Mouse (Mus musculus) heart, postnatal 0 days (tissue): ENCODE measurements around the gene Pdzrn4.

Experiments used
- CTCF ChIP-seq: IDR thresholded peaks from 2 replicates; pipeline ENCODE4 v1.5.1; 2016; ENCODE audit warnings: antibody characterized with exemption, control low read depth, low read depth
- EP300 ChIP-seq: IDR thresholded peaks from 2 replicates; pipeline ENCODE4 v1.6.1; 2016; ENCODE audit warnings: antibody characterized with exemption, low read depth

DNA sequence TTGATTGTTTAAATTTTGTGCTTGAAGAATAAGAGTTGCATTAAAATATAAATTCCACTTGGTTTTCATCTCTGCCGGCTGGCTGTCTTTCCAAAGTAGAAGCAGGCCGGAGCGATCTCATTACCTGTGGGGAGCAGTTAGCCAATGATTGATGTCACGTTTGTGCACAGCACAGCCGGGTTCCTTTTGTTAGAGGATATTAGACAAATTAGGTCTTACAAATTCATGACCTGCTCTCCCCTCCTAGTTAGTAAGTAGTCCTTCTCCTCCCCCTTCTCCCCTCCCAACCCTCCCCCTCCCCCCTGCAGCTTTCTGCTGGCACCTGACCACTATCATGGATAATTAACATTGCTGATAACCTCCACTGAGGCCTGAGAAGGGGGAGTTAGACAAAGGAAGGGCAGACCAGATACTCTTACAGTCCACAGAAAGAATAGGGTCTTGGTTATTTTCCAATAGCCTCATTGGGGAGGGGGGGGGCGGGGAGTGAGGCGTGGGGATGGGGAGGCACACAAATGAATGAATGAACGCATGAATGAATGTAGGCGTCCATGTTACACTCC lies 103.7 kb downstream of the Pdzrn4 start:
- no peak for TF ChIP-seq CTCF
- no peak for TF ChIP-seq EP300
